Mouse (Mus musculus): Measurements from ENCODE around the gene Kcnip3.

- TF ChIP-seq CTCF (conservative IDR thresholded peaks at IDR 0.05; ENCODE audit: insufficient read depth, insufficient read length, low read depth, low read length) (no peak), POLR2A (IDR thresholded peaks at IDR 0.05; ENCODE audit: low read depth, low read length) (no peak)
These were observed 50.6 kb downstream of the Kcnip3 start for GRCm38 (mm10) chr2:127471281-127471680.
